28 mouse cellular contexts compared by ENCODE assay signal in the genomic region with DNA sequence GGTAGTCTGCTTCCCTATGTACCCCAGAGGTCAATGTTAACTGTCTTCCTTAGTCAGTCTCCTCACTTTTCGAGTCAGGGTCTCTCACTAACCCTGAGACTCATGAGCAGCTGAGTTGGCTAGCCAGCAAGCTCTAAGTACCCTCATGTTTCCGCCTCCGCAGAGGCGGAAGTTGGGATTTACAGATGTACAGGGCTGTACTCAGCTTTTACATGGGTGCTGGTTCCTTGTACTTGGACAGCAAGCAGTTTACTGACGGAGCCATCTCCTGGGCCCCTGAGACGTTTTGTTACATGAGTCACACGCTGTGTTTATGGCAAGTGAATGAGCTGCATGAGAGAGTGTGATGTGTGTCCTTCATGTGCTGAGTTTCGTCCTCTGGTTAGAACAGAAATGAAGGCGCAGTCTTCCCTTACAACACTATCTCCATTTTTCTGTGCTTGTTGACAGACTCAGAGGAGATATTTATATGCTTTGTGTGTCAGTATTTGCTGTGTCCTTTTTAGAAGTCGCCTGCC.
DNase-seq lines count a peak whose midpoint lies in the region; ATAC-seq and TF ChIP-seq lines count a peak whose summit lies in the region.
"Had no signal": no experiment of that assay in that cellular context is flagged by ENCODE, and none has a peak within 500 bp of the region (broad histone marks: within the 10 kb centered on the region; RNA-seq: fewer than 3 reads in every experiment).

No protein-coding gene starts in this region.

- TF ChIP-seq CTCF in heart, postnatal 0 days (IDR thresholded peaks at IDR 0.05; ENCODE audit: low read depth) = no peak

- peak overlapping the region; percentile 39 for H3K27ac ChIP-seq in heart, embryonic 12.5 days (ENCODE audit: poor library complexity, severe bottlenecking)
- peak overlapping the region; percentile 71 for H3K27ac ChIP-seq in heart, postnatal 0 days (ENCODE audit: low read depth)
- no peak overlapping the region for H3K27ac ChIP-seq in ES-E14 (ENCODE audit: insufficient read depth, low read depth, low read length, poor library complexity, severe bottlenecking)
- H3K27ac ChIP-seq: forebrain, embryonic 15.5 days; kidney, embryonic 15.5 days; limb, embryonic 10.5 days; limb, embryonic 15.5 days; liver, embryonic 13.5 days; macrophage; midbrain, embryonic 13.5 days; neural tube, embryonic 13.5 days had no signal

- H3K4me1 ChIP-seq in heart, embryonic 12.5 days (replicated peaks) = peaks cover 23% of the 10 kb centered on the region
- peaks cover 15% of the 10 kb centered on the region for H3K4me1 ChIP-seq in heart, postnatal 0 days (ENCODE audit: control insufficient read depth, insufficient read depth)
- H3K4me1 ChIP-seq in ES-E14 (ENCODE audit: control insufficient read depth in 2 of 2, insufficient read depth in 2 of 2, low read length in 2 of 2, poor library complexity in 1 of 2) = peaks cover 0 to 5% of the 10 kb centered on the region in 2 experiments; a peak in 1 of 4 replicates
- H3K4me1 ChIP-seq: forebrain, embryonic 15.5 days; kidney, embryonic 15.5 days; limb, embryonic 10.5 days; limb, embryonic 15.5 days; liver, embryonic 13.5 days had no signal

- TF ChIP-seq EP300 in heart, postnatal 0 days (IDR thresholded peaks at IDR 0.05; ENCODE audit: low read depth) = no peak

- H3K36me3 ChIP-seq in heart, embryonic 12.5 days = no peaks in the 10 kb centered on the region
- H3K36me3 ChIP-seq in heart, postnatal 0 days (replicated peaks; ENCODE audit: control insufficient read depth, insufficient read depth, low read length) = no peaks in the 10 kb centered on the region
- no peaks in the 10 kb centered on the region for H3K36me3 ChIP-seq in ES-E14 (ENCODE audit: control insufficient read depth, insufficient read depth, low read length, poor library complexity, severe bottlenecking)
- H3K36me3 ChIP-seq: forebrain, embryonic 15.5 days; kidney, embryonic 15.5 days; limb, embryonic 10.5 days; limb, embryonic 15.5 days; liver, embryonic 13.5 days; midbrain, embryonic 13.5 days; neural tube, embryonic 13.5 days had no signal

- no peaks in the 10 kb centered on the region for H3K27me3 ChIP-seq in heart, embryonic 12.5 days (replicated peaks)
- H3K27me3 ChIP-seq in heart, postnatal 0 days (ENCODE audit: control insufficient read depth, insufficient read depth, low read length) = no peaks in the 10 kb centered on the region
- H3K27me3 ChIP-seq: forebrain, embryonic 15.5 days; kidney, embryonic 15.5 days; limb, embryonic 15.5 days; liver, embryonic 13.5 days; midbrain, embryonic 13.5 days; neural tube, embryonic 13.5 days had no signal

- intact Hi-C loops in heart, postnatal 25 days (cut with DNase I) = no loop called here
- intact Hi-C loops in left cerebral cortex, postnatal 25 days (cut with DNase I) = no loop called here

- H3K9me3 ChIP-seq in heart, embryonic 12.5 days (replicated peaks) = no peaks in the 10 kb centered on the region
- no peaks in the 10 kb centered on the region for H3K9me3 ChIP-seq in heart, postnatal 0 days (replicated peaks; ENCODE audit: control insufficient read depth, low read length)
- H3K9me3 ChIP-seq in ES-E14 (ENCODE audit: control insufficient read depth, insufficient read depth, low read depth, low read length) = no peaks in the 10 kb centered on the region
- H3K9me3 ChIP-seq: forebrain, embryonic 15.5 days; kidney, embryonic 15.5 days; limb, embryonic 10.5 days; limb, embryonic 15.5 days; liver, embryonic 13.5 days; midbrain, embryonic 13.5 days; neural tube, embryonic 13.5 days had no signal

- in situ Hi-C loops in ES-E14 (cut with MboI; ENCODE audit: low sequenced_read_pairs in 2 of 2, unreplicated experiment in 2 of 2) = no loop called here

- H3K4me3 ChIP-seq in heart, embryonic 12.5 days = no peak overlapping the region
- no peak overlapping the region for H3K4me3 ChIP-seq in heart, postnatal 0 days (ENCODE audit: low read depth, low read length)
- peak overlapping the region; percentile 40 to 54; a peak in 3 of 4 replicates for H3K4me3 ChIP-seq in ES-E14 (ENCODE audit: insufficient read depth in 1 of 2, low read depth in 1 of 2, low read length in 2 of 2, poor library complexity in 1 of 2, severe bottlenecking in 1 of 2)
- H3K4me3 ChIP-seq: forebrain, embryonic 15.5 days; kidney, embryonic 15.5 days; limb, embryonic 10.5 days; limb, embryonic 15.5 days; liver, embryonic 13.5 days; midbrain, embryonic 13.5 days; neural tube, embryonic 13.5 days had no signal

- H3K9ac ChIP-seq in heart, embryonic 12.5 days = no peak overlapping the region
- no peak overlapping the region for H3K9ac ChIP-seq in heart, postnatal 0 days (replicated peaks; ENCODE audit: low read depth, low read length)
- peak overlapping the region; percentile 66 for H3K9ac ChIP-seq in ES-E14 (ENCODE audit: insufficient read depth, low read depth, low read length, poor library complexity, severe bottlenecking)
- H3K9ac ChIP-seq: forebrain, embryonic 15.5 days; kidney, embryonic 15.5 days; limb, embryonic 15.5 days; liver, embryonic 13.5 days; midbrain, embryonic 13.5 days; neural tube, embryonic 13.5 days had no signal

- DNase-seq in heart, adult 9 months (ENCODE audit: low spot score in 2 of 2) = no peak
- DNase-seq in heart, postnatal 0 days (ENCODE audit: low spot score) = no peak
- no peak for DNase-seq in heart, postnatal 25 days (ENCODE audit: low spot score)
- no peak for DNase-seq in ES-E14 (ENCODE audit: low read depth, low spot score)
- DNase-seq in brain, adult 2 months (ENCODE audit: low read depth, low spot score) = peak; percentile 34
- no peak for DNase-seq in left cerebral cortex, postnatal 25 days (ENCODE audit: low spot score in 2 of 2)
- DNase-seq: adrenal gland, adult 8-10 months; B cell, adult 2 months; cerebellum, adult 8-10 months; cerebellum, postnatal 25 days; gastrocnemius, postnatal 10 days; kidney, adult 18-20 months; kidney, postnatal 25 days; layer of hippocampus, postnatal 36 days; liver, embryonic 13.5 days; lung, adult 18-20 months; lung, postnatal 10 days; thymus, adult 2 months; thymus, postnatal 36 days had no signal

- 74% methylated on average over 10 of the region's 10 CpGs for WGBS in heart, embryonic 12.5 days
- WGBS in heart, postnatal 0 days = 61% methylated on average over 10 of the region's 10 CpGs

- H3K4me2 ChIP-seq in heart, embryonic 12.5 days = no peak overlapping the region
- H3K4me2 ChIP-seq in heart, postnatal 0 days (ENCODE audit: low read depth, low read length) = no peak overlapping the region
- H3K4me2 ChIP-seq: forebrain, embryonic 15.5 days; kidney, embryonic 15.5 days; limb, embryonic 15.5 days; liver, embryonic 13.5 days; midbrain, embryonic 13.5 days; neural tube, embryonic 13.5 days had no signal

- ATAC-seq in heart, embryonic 12.5 days (ENCODE audit: insufficient number of reproducible peaks, low FRiP score) = no peak
- ATAC-seq in heart, postnatal 0 days (ENCODE audit: insufficient read depth, low read depth) = peak; percentile 62
- ATAC-seq: forebrain, embryonic 15.5 days; hindbrain, embryonic 16.5 days; midbrain, embryonic 13.5 days had no signal

TF ChIP-seq in ES-E14, 5 proteins besides CTCF, POLR2A, EP300 and RAD21:
- TF ChIP-seq ZC3H11A (IDR thresholded peaks at IDR 0.05; ENCODE audit: borderline replicate concordance, low read depth, low read length) = no peak
- TF ChIP-seq MAFK (IDR thresholded peaks at IDR 0.05; ENCODE audit: insufficient read depth, low read depth, low read length) = no peak
- TF ChIP-seq CHD2 (IDR thresholded peaks at IDR 0.05; ENCODE audit: low read depth, low read length) = no peak
- TF ChIP-seq HCFC1 (IDR thresholded peaks at IDR 0.05; ENCODE audit: borderline replicate concordance, insufficient read depth, low read length) = no peak
- TF ChIP-seq ZNF384 (IDR thresholded peaks at IDR 0.05; ENCODE audit: low read depth, low read length) = no peak

Comparison
In these comparisons a context has a peak if more than half of its experiments do, and no peak if none do; other contexts are left out.
1. H3K4me3 ChIP-seq: peak in ES-E14 (2 of 2); none in heart, embryonic 12.5 days (single experiment) and heart, postnatal 0 days (single experiment).